Mouse (Mus musculus) adrenal gland, adult 10 weeks (tissue): ENCODE measurements around the gene Krt6a. TPM values are rescaled to one million over a fixed set of nuclear protein-coding genes. Genes with fewer than 3 reads are reported as not detected.

Experiments
- polyA plus RNA-seq: library from polyadenylated mRNA; stranded (reverse); fragments of 350-450 nt; fragmentation: Illumina TruSeq; extraction: RNeasy Lipid Tissue Mini Kit (QIAGEN cat#74804); gene quantifications from one replicate; pipeline ENCODE4 v1.2.3, GENCODE M21; 2014; ENCODE audit warnings: low read depth, low replicate concordance

The Krt6a gene
- polyA plus RNA-seq: not detected

GRCm38 (mm10) chr15:101694207-101694606, at the start of gene Krt6a:
Gene Krt6a, minus strand, starts transcription at chr15:101694307.

GRCm38 (mm10) chr15:101742711-101743110, 48.6 kb upstream of the Krt6a start, which contains the start of gene Krt71:
Gene Krt71, minus strand, starts transcription at chr15:101743109.

GRCm38 (mm10) chr15:101712720-101713119, 18.6 kb upstream of the Krt6a start, which contains the start of gene Krt5:
Gene Krt5, minus strand, starts transcription at chr15:101712898.

GRCm38 (mm10) chr15:101680187-101680586, 13.9 kb downstream of the Krt6a start, which contains the start of gene Krt6b:
Gene Krt6b, minus strand, starts transcription at chr15:101680287.

GRCm38 (mm10) chr15:101647280-101647679, 46.8 kb downstream of the Krt6a start, which contains the start of gene Gm5478:
Gene Gm5478, minus strand, starts transcription at chr15:101647380.

Other genes starting within 250 kb of the Krt6a start
- gene Krt88, start 246.6 kb downstream of the Krt6a start, polyA plus RNA-seq: not detected
- gene Krt81, start 230.6 kb downstream of the Krt6a start, polyA plus RNA-seq: not detected
- not detected for gene Krt86, start 220.8 kb downstream of the Krt6a start, polyA plus RNA-seq
- gene Krt83, start 202.8 kb downstream of the Krt6a start, polyA plus RNA-seq: not detected
- gene Gm49425, start 177.0 kb downstream of the Krt6a start, polyA plus RNA-seq: not detected
- gene Krt84, start 161.5 kb downstream of the Krt6a start, polyA plus RNA-seq: not detected
- not detected for gene Krt82, start 143.6 kb downstream of the Krt6a start, polyA plus RNA-seq
- gene Krt90, start 131.4 kb downstream of the Krt6a start, polyA plus RNA-seq: not detected
- not detected for gene Krt75, start 120.4 kb downstream of the Krt6a start, polyA plus RNA-seq
- gene Gm5414, start 66.1 kb downstream of the Krt6a start, polyA plus RNA-seq: not detected
- not detected for gene Gm5478, start 46.9 kb downstream of the Krt6a start, polyA plus RNA-seq
- gene Krt6b, start 14.0 kb downstream of the Krt6a start, polyA plus RNA-seq: not detected
- gene Krt5, start 18.6 kb upstream of the Krt6a start, polyA plus RNA-seq: not detected
- gene Krt71, start 48.8 kb upstream of the Krt6a start, polyA plus RNA-seq: not detected
- gene Krt72, start 92.2 kb upstream of the Krt6a start, polyA plus RNA-seq: not detected
- not detected for gene Krt73, start 108.0 kb upstream of the Krt6a start, polyA plus RNA-seq
- not detected for gene Krt2, start 123.9 kb upstream of the Krt6a start, polyA plus RNA-seq
- gene Krt1, start 156.5 kb upstream of the Krt6a start, polyA plus RNA-seq: not detected
- gene Krt77, start 175.4 kb upstream of the Krt6a start, polyA plus RNA-seq: not detected
- gene Krt76, start 198.6 kb upstream of the Krt6a start, polyA plus RNA-seq: not detected
- not detected for gene Krt4, start 230.4 kb upstream of the Krt6a start, polyA plus RNA-seq
- not detected for gene Krt79, start 246.0 kb upstream of the Krt6a start, polyA plus RNA-seq